Mouse (Mus musculus) kidney, embryonic 14.5 days (tissue): ENCODE results near the gene Meis2. TPM values are rescaled to one million over a fixed set of nuclear protein-coding genes. Genes with fewer than 3 reads are reported as not detected.
A peak's percentile ranks its signal among the peaks of the same experiment; 100 is the strongest.

Experiments
- ATAC-seq: fragments of 200-750 bp; cut with Nextera tagmentation; 2 replicates; pipeline ENCODE4 v1.8.0; 2017; ENCODE audit warnings: moderate number of reproducible peaks, mild to moderate bottlenecking, moderate TSS enrichment, moderate library complexity; ENCODE audit not compliant: low FRiP score, low TSS enrichment
- H3K27ac ChIP-seq: fragments of 300-500 bp; sonication (generic); 2 replicates; pipeline ENCODE4 v1.5.1; 2014; ENCODE audit warnings: low read depth, mild to moderate bottlenecking, low read length, moderate library complexity, mixed read lengths
- H3K27me3 ChIP-seq: fragments of 300-500 bp; sonication (generic); 2 replicates; pipeline ENCODE4 v1.6.1; 2014; ENCODE audit warnings: mild to moderate bottlenecking, low read length; ENCODE audit not compliant: control insufficient read depth, insufficient read depth
- H3K36me3 ChIP-seq: fragments of 300-500 bp; sonication (generic); 2 replicates; pipeline ENCODE4 v1.6.1; 2014; ENCODE audit warnings: low read length, mixed read lengths; ENCODE audit not compliant: control insufficient read depth, insufficient read depth
- H3K4me1 ChIP-seq: fragments of 300-500 bp; sonication (generic); 2 replicates; pipeline ENCODE4 v1.6.1; 2014; ENCODE audit warnings: low read length, mixed read lengths; ENCODE audit not compliant: control insufficient read depth, insufficient read depth
- H3K4me2 ChIP-seq: fragments of 300-500 bp; sonication (generic); replicated peaks from 2 replicates; pipeline ENCODE4 v1.6.1; 2014; ENCODE audit warnings: low read depth, mild to moderate bottlenecking, low read length
- H3K4me3 ChIP-seq: fragments of 300-500 bp; sonication (generic); 2 replicates; pipeline ENCODE4 v1.5.1; 2014; ENCODE audit warnings: mild to moderate bottlenecking, low read length
- H3K9ac ChIP-seq: fragments of 300-500 bp; sonication (generic); 2 replicates; pipeline ENCODE4 v1.6.1; 2014; ENCODE audit warnings: low read depth, mild to moderate bottlenecking, low read length, moderate library complexity
- H3K9me3 ChIP-seq: fragments of 300-500 bp; sonication (generic); 2 replicates; pipeline ENCODE4 v1.6.1; 2016; ENCODE audit warnings: low read length; ENCODE audit not compliant: control insufficient read depth
- WGBS: fragments of 180-500 bp; shearing (Covaris S2); extraction: QIAGEN DNeasy Blood & Tissue Kit; methylation state at CpG from one replicate; pipeline ENCODE4 v1.1.7; 2014; 5-methylcytosine and 5-hydroxymethylcytosine counted together
- polyA plus RNA-seq: library from polyadenylated mRNA; unstranded; fragments of >200 nt; fragmentation: Nextera tagmentation; extraction: Ambion mirVana; gene quantifications from 2 replicates; pipeline ENCODE4 v1.2.1, GENCODE M21; 2014

The Meis2 gene
- polyA plus RNA-seq, 1 experiment from 2014 or later, result 112 TPM

- Histone ChIP-seq H3K4me2 (no peak overlapping the region), H3K4me1 (peaks cover 39% of the 10 kb centered on the region), H3K9ac (no peak overlapping the region), H3K36me3 (peaks cover 33% of the 10 kb centered on the region; the same call in 1 of the 2 replicates), H3K9me3 (no peaks in the 10 kb centered on the region), H3K27me3 (no peaks in the 10 kb centered on the region), H3K4me3 (no peak overlapping the region), H3K27ac (peak overlapping the region; percentile 51; the same call in 1 of the 2 replicates)
- 28% methylated on average over 2 of the region's 2 CpGs for WGBS
- ATAC-seq, result no peak
Observed at GRCm38 (mm10) chr2:115869966-115870365, 195.7 kb downstream of the Meis2 start.

GRCm38 (mm10) chr2:115860600-115861347 lies 204.9 kb downstream of the Meis2 start:
- H3K27me3 ChIP-seq, result no peaks in the 10 kb centered on the region
- H3K9me3 ChIP-seq, result no peaks in the 10 kb centered on the region
- peak overlapping the region; percentile 95 for H3K27ac ChIP-seq
- 3% methylated on average over 25 of the region's 25 CpGs for WGBS
- peak overlapping the region; percentile 22 for H3K4me3 ChIP-seq
- H3K36me3 ChIP-seq, result peaks cover 15% of the 10 kb centered on the region
- peak overlapping the region; percentile 51 for H3K4me2 ChIP-seq
- peaks cover 34% of the 10 kb centered on the region for H3K4me1 ChIP-seq
- peak; percentile 39 for ATAC-seq
- H3K9ac ChIP-seq, result peak overlapping the region; percentile 54

GRCm38 (mm10) chr2:115860141-115860480 lies 205.5 kb downstream of the Meis2 start:
- WGBS, result 1% methylated on average over 15 of the region's 15 CpGs
- Histone ChIP-seq H3K4me3 (peak overlapping the region; percentile 22; the same call in 1 of the 2 replicates), H3K27me3 (no peaks in the 10 kb centered on the region), H3K4me1 (peaks cover 31% of the 10 kb centered on the region), H3K27ac (peak overlapping the region; percentile 95), H3K9ac (peak overlapping the region; percentile 54; the same call in 1 of the 2 replicates), H3K4me2 (peak overlapping the region; percentile 51), H3K36me3 (peaks cover 13% of the 10 kb centered on the region), H3K9me3 (no peaks in the 10 kb centered on the region)
- ATAC-seq, result peak; percentile 53

GRCm38 (mm10) chr2:115859371-115860140 lies 206.1 kb downstream of the Meis2 start:
- Histone ChIP-seq H3K4me1 (peaks cover 33% of the 10 kb centered on the region), H3K9ac (peak overlapping the region; percentile 54; the same call in 1 of the 2 replicates)

GRCm38 (mm10) chr2:115858927-115859326 lies 206.7 kb downstream of the Meis2 start:
- Histone ChIP-seq H3K4me2 (peak overlapping the region; percentile 51), H3K27ac (peak overlapping the region; percentile 95), H3K9me3 (no peaks in the 10 kb centered on the region), H3K9ac (peak overlapping the region; percentile 54; the same call in 1 of the 2 replicates), H3K4me1 (peaks cover 39% of the 10 kb centered on the region), H3K4me3 (peak overlapping the region; percentile 22), H3K27me3 (no peaks in the 10 kb centered on the region), H3K36me3 (peaks cover 9% of the 10 kb centered on the region; the same call in 1 of the 2 replicates)
- ATAC-seq, result no peak; the same call in 1 of the 2 replicates
- 2% methylated on average over 10 of the region's 10 CpGs for WGBS

More at GRCm38 (mm10) chr2:115859371-115860140, 206.1 kb downstream of the Meis2 start:
- ATAC-seq, result peak; percentile 83
- Histone ChIP-seq H3K4me3 (peak overlapping the region; percentile 22), H3K9me3 (no peaks in the 10 kb centered on the region), H3K36me3 (peaks cover 13% of the 10 kb centered on the region), H3K27me3 (no peaks in the 10 kb centered on the region), H3K27ac (peak overlapping the region; percentile 95), H3K4me2 (peak overlapping the region; percentile 51)
- WGBS, result under 1% methylated on average over 27 of the region's 27 CpGs

- H3K4me1 ChIP-seq, result peaks cover 41% of the 10 kb centered on the region
- H3K4me3 ChIP-seq, result peak overlapping the region; percentile 9; the same call in 1 of the 2 replicates
- ATAC-seq, result no peak
- peaks cover 2% of the 10 kb centered on the region; the same call in 1 of the 2 replicates for H3K36me3 ChIP-seq
- peak overlapping the region; percentile 38; the same call in 1 of the 2 replicates for H3K9ac ChIP-seq
- WGBS, result 6% methylated on average over 8 of the region's 8 CpGs
- H3K27me3 ChIP-seq, result no peaks in the 10 kb centered on the region
- H3K27ac ChIP-seq, result peak overlapping the region; percentile 80
- no peaks in the 10 kb centered on the region for H3K9me3 ChIP-seq
- H3K4me2 ChIP-seq, result peak overlapping the region; percentile 51; the same call in 1 of the 2 replicates
Observed at GRCm38 (mm10) chr2:115858246-115858645, 207.4 kb downstream of the Meis2 start.

GRCm38 (mm10) chr2:115857123-115858080 lies 208.2 kb downstream of the Meis2 start:
- Histone ChIP-seq H3K27ac (peak overlapping the region; percentile 80), H3K36me3 (no peaks in the 10 kb centered on the region), H3K9ac (peak overlapping the region; percentile 38; the same call in 1 of the 2 replicates), H3K9me3 (no peaks in the 10 kb centered on the region), H3K4me2 (peak overlapping the region; percentile 51; the same call in 1 of the 2 replicates), H3K27me3 (no peaks in the 10 kb centered on the region), H3K4me3 (no peak overlapping the region), H3K4me1 (peaks cover 47% of the 10 kb centered on the region)
- no peak for ATAC-seq
- 8% methylated on average over 11 of the region's 11 CpGs for WGBS
